Mouse (Mus musculus) c-Kit-positive CD71-negative TER-119-negative erythroid progenitor cells, embryonic 14.5 days (primary cell): ENCODE results near the gene Gm13694.
"Not testable (repeated sequence)": the region's sequence is repeated elsewhere in the genome, so short reads cannot be mapped to it uniquely, and the experiment has no call there.

Experiments used
- DNase-seq: peaks from one replicate; pipeline ENCODE4 v3.0.0-alpha.2; 2013; ENCODE audit warnings: low read depth

Gene Gm13694

DNA sequence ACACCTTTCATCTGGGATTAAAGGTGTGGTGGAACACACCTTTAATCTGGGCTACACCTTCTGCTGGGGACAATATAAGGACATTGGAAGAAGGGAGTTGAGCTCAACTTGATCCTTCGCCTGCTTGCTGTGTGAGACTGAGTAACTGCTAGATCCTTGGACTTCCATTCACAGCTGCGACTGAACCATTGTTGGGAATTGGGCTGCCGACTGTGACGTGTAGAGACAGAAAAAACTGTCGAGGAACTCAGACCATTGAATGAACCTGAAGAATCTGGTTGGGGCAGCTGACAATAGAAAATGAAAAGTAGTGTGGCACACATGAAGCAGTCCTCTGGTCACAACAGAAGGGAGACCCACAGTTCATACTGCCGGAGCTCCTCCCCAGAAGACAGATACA is at the start of gene Gm13694:
TSS of gene Gm13694 (plus strand) at position 301 of the 400 bp plus-strand sequence.
- DNase-seq: not testable (repeated sequence)

GRCm38 (mm10) chr2:83929478-83930088 is 49.1 kb upstream of the Gm13694 start:
- DNase-seq: peak; percentile 25

DNA sequence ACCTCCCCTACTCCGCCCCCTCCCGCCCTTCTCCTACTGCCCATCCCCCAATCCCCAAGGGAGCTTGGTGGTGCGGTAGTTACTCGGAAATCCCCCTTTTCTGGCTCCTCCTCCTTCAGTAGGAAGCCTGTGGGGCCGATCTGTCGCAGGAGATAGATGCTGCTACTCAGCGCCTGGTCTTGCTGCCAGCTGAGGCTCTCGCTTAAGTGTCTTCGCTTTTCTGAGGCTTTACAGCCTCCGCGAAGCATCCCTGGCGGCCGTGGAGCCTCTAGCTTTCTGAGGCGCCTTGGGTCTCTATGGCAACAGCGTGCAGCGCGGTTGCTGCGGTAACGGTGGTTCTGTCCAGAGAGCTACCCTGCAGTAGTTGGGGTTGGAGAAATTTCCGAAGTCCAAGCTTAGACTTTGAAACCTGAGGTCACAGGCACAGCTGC is 37.8 kb upstream of the Gm13694 start, which contains the start of gene Zswim2:
TSS of gene Zswim2 (minus strand) at position 298 of the 431 bp plus-strand sequence.
- DNase-seq: peak; percentile 32

DNA sequence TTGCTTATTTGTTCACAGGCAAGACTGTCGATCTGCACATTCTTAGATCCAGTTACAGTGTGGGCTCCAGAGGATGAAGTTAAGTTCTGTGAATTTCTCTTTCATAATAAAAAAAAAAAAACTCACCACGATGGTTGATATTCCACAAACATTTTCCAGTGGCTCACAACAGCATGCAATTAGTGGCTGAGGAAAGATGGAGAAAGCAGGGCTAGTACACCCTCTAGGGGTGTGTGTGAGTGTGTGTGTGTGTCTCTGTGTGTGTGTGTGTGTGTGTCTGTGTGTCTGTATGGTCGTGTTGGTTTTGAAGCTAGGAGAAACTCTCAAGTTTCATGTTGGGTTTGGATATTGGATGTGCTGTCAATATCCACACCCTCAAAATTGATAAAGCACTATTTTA is 37.4 kb upstream of the Gm13694 start:
- DNase-seq: no peak

DNA sequence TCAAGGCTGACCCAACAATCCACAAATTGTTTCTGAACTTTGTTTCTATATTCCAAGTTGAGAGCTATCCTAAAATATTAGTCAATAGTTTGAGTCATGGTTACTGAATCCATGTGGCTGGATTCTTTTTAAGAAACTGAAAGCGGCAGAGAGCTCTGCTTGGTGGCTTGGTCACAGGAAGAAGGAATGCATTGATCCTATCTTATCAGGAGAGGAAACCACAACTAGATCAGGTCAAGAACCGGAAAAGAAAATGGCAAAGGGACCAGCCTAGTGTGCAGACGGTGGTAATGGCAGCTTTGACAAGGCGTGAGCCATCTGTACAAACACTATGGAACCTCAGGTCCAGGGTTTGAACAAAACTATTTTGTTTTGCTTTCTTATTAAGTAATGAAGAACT is 36.9 kb upstream of the Gm13694 start:
- no peak for DNase-seq

- not testable (repeated sequence) for DNase-seq
Measured at GRCm38 (mm10) chr2:83955393-83955792, 23.3 kb upstream of the Gm13694 start, which contains the start of gene Gm13698. Gm13698 (plus strand) TSS chr2:83955693.

DNA sequence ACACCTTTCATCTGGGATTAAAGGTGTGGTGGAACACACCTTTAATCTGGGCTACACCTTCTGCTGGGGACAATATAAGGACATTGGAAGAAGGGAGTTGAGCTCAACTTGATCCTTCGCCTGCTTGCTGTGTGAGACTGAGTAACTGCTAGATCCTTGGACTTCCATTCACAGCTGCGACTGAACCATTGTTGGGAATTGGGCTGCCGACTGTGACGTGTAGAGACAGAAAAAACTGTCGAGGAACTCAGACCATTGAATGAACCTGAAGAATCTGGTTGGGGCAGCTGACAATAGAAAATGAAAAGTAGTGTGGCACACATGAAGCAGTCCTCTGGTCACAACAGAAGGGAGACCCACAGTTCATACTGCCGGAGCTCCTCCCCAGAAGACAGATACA is 17.5 kb upstream of the Gm13694 start, which contains the start of gene Gm13693:
TSS of gene Gm13693 (plus strand) at position 301 of the 400 bp plus-strand sequence.
- not testable (repeated sequence) for DNase-seq

DNA sequence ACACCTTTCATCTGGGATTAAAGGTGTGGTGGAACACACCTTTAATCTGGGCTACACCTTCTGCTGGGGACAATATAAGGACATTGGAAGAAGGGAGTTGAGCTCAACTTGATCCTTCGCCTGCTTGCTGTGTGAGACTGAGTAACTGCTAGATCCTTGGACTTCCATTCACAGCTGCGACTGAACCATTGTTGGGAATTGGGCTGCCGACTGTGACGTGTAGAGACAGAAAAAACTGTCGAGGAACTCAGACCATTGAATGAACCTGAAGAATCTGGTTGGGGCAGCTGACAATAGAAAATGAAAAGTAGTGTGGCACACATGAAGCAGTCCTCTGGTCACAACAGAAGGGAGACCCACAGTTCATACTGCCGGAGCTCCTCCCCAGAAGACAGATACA is 11.7 kb upstream of the Gm13694 start, which contains the start of gene Gm13695:
TSS of gene Gm13695 (plus strand) at position 301 of the 400 bp plus-strand sequence.
- not testable (repeated sequence) for DNase-seq

GRCm38 (mm10) chr2:83972823-83973222 is 5.9 kb upstream of the Gm13694 start, which contains the start of gene Gm13696:
Gm13696 (plus strand) TSS chr2:83973123.
- not testable (repeated sequence) for DNase-seq

DNA sequence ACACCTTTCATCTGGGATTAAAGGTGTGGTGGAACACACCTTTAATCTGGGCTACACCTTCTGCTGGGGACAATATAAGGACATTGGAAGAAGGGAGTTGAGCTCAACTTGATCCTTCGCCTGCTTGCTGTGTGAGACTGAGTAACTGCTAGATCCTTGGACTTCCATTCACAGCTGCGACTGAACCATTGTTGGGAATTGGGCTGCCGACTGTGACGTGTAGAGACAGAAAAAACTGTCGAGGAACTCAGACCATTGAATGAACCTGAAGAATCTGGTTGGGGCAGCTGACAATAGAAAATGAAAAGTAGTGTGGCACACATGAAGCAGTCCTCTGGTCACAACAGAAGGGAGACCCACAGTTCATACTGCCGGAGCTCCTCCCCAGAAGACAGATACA is 5.7 kb downstream of the Gm13694 start, which contains the start of gene Gm13697:
TSS of gene Gm13697 (plus strand) at position 301 of the 400 bp plus-strand sequence.
- DNase-seq: not testable (repeated sequence)

DNA sequence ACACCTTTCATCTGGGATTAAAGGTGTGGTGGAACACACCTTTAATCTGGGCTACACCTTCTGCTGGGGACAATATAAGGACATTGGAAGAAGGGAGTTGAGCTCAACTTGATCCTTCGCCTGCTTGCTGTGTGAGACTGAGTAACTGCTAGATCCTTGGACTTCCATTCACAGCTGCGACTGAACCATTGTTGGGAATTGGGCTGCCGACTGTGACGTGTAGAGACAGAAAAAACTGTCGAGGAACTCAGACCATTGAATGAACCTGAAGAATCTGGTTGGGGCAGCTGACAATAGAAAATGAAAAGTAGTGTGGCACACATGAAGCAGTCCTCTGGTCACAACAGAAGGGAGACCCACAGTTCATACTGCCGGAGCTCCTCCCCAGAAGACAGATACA is 11.5 kb downstream of the Gm13694 start, which contains the start of gene Gm13691:
TSS of gene Gm13691 (plus strand) at position 301 of the 400 bp plus-strand sequence.
- DNase-seq: not testable (repeated sequence)

DNA sequence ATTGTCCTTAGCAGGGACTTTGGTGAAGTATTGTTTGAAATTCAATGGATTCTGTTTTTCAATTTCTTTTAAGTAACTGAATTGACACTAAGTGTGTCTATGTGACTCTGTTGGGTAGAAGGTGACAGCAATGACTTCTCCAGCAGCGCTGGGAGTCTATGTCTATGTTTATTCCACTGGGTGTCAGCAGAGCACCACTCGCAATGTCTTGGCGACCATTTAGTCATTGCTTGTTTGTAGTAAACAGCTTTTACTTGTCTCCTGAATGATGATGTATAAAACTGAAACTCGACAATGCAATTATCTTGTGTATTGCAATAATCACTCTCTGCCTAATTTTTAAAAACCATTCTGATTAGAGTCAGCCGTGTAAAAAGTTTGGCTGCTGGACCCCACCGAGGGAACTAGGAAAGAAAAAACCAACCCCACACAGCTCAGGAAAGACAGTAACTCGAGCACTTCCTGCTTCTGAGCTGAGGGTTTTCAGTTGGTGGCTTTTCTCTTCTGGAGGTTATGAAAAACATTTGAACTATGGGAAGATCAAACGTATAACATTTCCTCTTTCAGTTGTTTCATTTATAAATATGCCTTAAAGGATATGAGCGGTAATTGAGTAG is 15.0 kb downstream of the Gm13694 start:
- DNase-seq: peak; percentile 30

DNA sequence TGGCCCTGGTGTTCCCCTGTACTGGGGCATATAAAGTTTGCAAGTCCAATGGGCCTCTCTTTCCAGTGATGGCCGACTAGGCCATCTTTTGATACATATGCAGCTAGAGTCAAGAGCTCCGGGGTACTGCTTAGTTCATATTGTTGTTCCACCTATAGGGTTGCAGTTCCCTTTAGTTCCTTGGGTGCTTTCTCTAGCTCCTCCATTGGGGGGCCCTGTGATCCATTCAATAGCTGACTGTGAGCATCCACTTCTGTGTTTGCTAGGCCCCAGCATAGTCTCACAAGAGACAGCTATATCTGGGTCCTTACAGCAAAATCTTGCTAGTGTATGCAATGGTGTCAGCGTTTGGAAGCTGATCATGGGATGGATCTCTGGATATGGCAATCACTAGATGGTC is 15.8 kb downstream of the Gm13694 start:
- not testable (repeated sequence) for DNase-seq

DNA sequence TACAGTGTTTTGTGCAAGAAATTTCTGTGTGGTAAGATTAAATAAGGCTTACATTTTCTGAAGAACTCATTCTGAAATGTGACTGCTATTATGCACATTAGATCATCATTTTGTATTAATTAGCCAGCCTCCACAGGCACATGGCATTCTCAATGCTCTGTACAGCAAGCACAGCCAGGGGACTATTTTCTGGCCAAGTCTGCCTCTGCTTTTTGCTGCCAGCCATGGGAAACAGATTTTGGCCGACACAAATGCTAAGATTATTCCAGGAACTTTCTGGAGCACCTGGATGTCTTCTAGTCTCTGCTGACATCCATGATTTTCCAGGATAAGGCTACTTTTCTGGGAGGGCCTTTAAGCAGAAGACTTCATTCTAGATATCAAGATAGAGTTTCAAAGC is 30.2 kb downstream of the Gm13694 start:
- no peak for DNase-seq

DNA sequence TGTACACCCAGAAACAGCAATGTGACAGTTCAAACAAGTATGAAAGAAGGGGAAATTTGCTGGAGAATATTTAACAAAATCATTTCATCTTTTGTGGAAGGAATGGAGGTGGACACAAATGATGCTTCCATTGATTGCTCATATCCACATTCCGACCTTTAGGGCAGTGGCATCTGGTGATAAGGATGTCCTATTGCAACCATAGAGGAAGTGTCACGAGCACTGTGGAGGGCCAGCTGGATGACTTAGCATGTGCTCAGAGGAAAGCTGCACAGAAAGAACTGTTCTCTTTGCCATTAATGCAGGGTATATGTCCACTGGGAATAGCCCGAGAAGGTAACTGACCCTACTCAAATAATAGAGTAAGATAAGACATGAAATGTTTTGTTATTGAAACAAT is 31.1 kb downstream of the Gm13694 start:
- no peak for DNase-seq

DNA sequence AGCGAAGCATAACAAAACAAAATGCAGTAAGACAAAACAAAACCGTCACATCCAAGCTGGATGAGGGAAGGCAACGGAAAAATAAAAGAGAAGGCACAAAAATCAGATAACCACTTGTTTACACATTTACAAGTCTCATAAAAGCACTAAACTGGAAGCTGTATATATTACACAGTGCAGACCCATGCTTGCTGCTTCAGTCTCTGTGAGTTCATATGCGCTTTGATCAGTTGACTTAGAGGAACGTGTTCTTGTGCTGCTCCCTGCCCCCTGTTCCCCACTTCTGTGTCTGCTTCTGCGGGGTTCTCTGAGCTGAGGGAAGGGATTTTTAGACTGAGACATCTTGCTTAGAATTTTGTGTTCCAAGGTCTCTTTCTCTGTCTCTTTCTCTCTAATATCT is 35.8 kb downstream of the Gm13694 start:
- DNase-seq: no peak

DNA sequence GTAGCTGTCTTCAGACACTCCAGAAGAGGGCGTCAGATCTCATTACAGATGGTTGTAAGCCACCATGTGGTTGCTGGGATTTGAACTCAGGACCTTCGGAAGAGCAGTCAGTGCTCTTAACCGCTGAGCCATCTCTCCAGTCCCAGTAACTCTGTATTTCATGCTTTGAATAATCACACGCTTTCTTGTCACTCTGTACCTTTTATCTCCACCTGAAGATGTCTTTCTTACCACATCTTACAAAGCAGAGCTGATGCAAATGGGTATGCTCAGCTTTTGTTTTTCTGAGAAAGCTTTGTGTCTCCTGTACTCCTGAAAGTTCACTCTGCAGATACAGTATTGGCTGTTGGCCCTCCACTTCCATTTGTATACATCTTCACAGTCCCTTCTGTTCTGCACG is 37.6 kb downstream of the Gm13694 start:
- not testable (repeated sequence) for DNase-seq

DNA sequence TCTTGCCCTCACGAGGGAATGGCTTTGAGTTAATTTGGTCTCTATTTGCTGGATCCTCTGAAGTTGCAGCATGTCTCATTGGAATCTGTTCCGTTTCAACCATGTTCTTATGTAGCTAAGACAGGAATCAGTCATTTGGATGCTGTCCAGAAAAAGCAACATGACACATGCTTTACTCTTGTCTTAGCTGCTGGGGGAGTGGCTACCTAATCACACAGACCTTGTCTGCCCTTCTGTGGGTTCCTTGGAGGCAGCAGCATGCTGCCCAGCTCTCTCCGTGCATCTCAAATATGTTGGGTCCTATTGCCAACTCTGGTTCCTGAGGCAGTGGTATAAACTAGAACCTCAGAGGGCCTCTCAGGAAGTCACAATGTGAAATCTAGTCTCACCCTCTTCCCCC is 39.6 kb downstream of the Gm13694 start:
- peak; percentile 18 for DNase-seq

- DNase-seq: peak; percentile 41
Measured at GRCm38 (mm10) chr2:84019519-84020305, 41.0 kb downstream of the Gm13694 start.

DNA sequence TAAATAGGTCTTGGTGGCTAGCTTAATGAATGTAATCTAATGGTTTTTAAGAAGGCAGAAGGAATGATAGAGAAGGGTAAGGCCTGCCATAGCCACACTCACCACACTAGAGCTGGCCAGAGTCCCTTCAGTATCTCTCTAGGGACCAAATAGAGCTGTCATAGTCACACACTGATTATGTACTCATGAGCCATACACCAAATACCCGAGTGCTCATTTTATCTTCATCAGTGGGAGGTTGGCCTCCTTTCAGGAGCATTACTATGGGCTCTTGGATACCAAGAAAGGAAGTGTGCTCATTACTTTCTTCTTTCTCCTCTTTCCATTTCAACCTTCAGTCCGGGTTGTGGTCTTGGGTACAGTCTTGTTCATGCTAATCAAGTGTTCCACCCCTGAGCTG is 43.2 kb downstream of the Gm13694 start:
- no peak for DNase-seq

DNA sequence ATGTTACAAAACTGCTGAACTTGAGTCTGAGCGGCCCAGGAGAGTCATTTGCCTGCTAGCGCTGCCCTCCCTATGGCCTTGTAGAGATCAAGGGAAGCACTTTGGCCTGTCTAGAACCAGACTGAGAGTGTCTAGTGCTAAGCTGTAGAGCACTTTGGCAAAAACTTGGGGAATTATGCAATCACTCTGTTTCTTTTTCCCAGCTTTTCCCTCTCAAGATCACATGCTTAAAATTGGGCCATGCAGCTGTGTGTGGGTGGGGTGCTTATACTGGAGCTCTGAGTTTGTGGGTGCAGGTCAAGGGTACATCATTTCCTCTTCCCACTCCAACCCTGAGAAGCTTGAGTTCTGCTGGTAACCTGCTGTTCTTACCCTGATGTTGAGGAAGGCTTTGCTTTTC is 44.2 kb downstream of the Gm13694 start:
- DNase-seq: no peak

DNA sequence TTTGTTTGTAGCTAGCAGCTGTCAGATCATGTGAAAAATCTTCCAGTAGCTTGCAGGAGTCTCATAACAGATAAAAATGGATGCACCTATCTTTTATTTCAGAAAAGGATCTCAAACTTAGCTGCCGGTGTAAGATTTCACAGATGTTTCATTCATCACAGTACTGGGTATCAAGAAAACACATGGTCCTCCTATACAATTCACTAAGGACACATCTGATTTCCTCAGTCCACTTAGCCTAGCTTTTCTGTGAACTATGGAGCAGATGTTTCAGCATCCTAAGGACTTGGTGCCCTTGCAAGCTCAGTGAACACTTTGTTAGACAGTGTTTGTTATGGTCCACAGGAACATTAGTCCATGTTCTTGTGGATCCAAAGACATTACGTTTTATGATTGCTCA is 44.6 kb downstream of the Gm13694 start:
- DNase-seq: no peak
